Mouse (Mus musculus): ENCODE measurements around the gene Sh2b2. TPM values are rescaled to one million over a fixed set of nuclear protein-coding genes. Genes with fewer than 3 reads are reported as not detected.

Sh2b2 gene
- polyA plus RNA-seq, 1 experiment = 2.7 TPM

- Histone ChIP-seq H3K4me3 (ENCODE audit: low read depth, low read length) (no peak overlapping the region), H3K27me3 (ENCODE audit: control insufficient read depth, insufficient read depth, low read length, poor library complexity, severe bottlenecking) (no peaks in the 10 kb centered on the region), H3K4me1 (ENCODE audit: control insufficient read depth, insufficient read depth, low read length) (no peaks in the 10 kb centered on the region), H3K9ac (ENCODE audit: low read depth, poor library complexity, severe bottlenecking) (no peak overlapping the region), H3K9me3 (replicated peaks; ENCODE audit: control insufficient read depth, insufficient read depth, low read length, poor library complexity, severe bottlenecking) (no peaks in the 10 kb centered on the region), H3K36me3 (ENCODE audit: control insufficient read depth, insufficient read depth, low read length, poor library complexity, severe bottlenecking) (no peaks in the 10 kb centered on the region), H3K27ac (ENCODE audit: insufficient read depth, low read length) (no peak overlapping the region)
- TF ChIP-seq CTCF (IDR thresholded peaks at IDR 0.05; ENCODE audit: low read depth, low read length) (no peak), EP300 (IDR thresholded peaks at IDR 0.05; ENCODE audit: insufficient read depth, low read depth, low read length) (no peak), POLR2A (IDR thresholded peaks at IDR 0.05; ENCODE audit: insufficient read depth, low read length) (no peak)
These were observed 17.0 kb upstream of the Sh2b2 start for GRCm38 (mm10) chr5:136263342-136263741.

GRCm38 (mm10) chr5:136258919-136259318, 12.6 kb upstream of the Sh2b2 start:
- no peak overlapping the region for H3K9ac ChIP-seq (ENCODE audit: low read depth, poor library complexity, severe bottlenecking)
- peak; percentile 66 for TF ChIP-seq CTCF (IDR thresholded peaks at IDR 0.05; ENCODE audit: low read depth, low read length)
- no peak for TF ChIP-seq EP300 (IDR thresholded peaks at IDR 0.05; ENCODE audit: insufficient read depth, low read depth, low read length)
- H3K36me3 ChIP-seq (ENCODE audit: control insufficient read depth, insufficient read depth, low read length, poor library complexity, severe bottlenecking) = no peaks in the 10 kb centered on the region
- H3K4me1 ChIP-seq (ENCODE audit: control insufficient read depth, insufficient read depth, low read length) = no peaks in the 10 kb centered on the region
- no peak overlapping the region for H3K27ac ChIP-seq (ENCODE audit: insufficient read depth, low read length)
- no peaks in the 10 kb centered on the region for H3K9me3 ChIP-seq (replicated peaks; ENCODE audit: control insufficient read depth, insufficient read depth, low read length, poor library complexity, severe bottlenecking)
- no peaks in the 10 kb centered on the region for H3K27me3 ChIP-seq (ENCODE audit: control insufficient read depth, insufficient read depth, low read length, poor library complexity, severe bottlenecking)
- H3K4me3 ChIP-seq (ENCODE audit: low read depth, low read length) = no peak overlapping the region

GRCm38 (mm10) chr5:136252899-136253298, 6.5 kb upstream of the Sh2b2 start:
- Histone ChIP-seq H3K9ac (ENCODE audit: low read depth, poor library complexity, severe bottlenecking) (peak overlapping the region; percentile 14), H3K27me3 (ENCODE audit: control insufficient read depth, insufficient read depth, low read length, poor library complexity, severe bottlenecking) (no peaks in the 10 kb centered on the region), H3K9me3 (replicated peaks; ENCODE audit: control insufficient read depth, insufficient read depth, low read length, poor library complexity, severe bottlenecking) (no peaks in the 10 kb centered on the region), H3K36me3 (ENCODE audit: control insufficient read depth, insufficient read depth, low read length, poor library complexity, severe bottlenecking) (no peaks in the 10 kb centered on the region), H3K4me1 (ENCODE audit: control insufficient read depth, insufficient read depth, low read length) (no peaks in the 10 kb centered on the region), H3K4me3 (ENCODE audit: low read depth, low read length) (peak overlapping the region; percentile 54), H3K27ac (ENCODE audit: insufficient read depth, low read length) (no peak overlapping the region)
- TF ChIP-seq POLR2A (IDR thresholded peaks at IDR 0.05; ENCODE audit: insufficient read depth, low read length) = no peak
- peak; percentile 90 for TF ChIP-seq CTCF (IDR thresholded peaks at IDR 0.05; ENCODE audit: low read depth, low read length)

- H3K27me3 ChIP-seq (ENCODE audit: control insufficient read depth, insufficient read depth, low read length, poor library complexity, severe bottlenecking) = no peaks in the 10 kb centered on the region
- H3K4me3 ChIP-seq (ENCODE audit: low read depth, low read length) = no peak overlapping the region
- TF ChIP-seq EP300 (IDR thresholded peaks at IDR 0.05; ENCODE audit: insufficient read depth, low read depth, low read length) (no peak), CTCF (IDR thresholded peaks at IDR 0.05; ENCODE audit: low read depth, low read length) (peak; percentile 84), POLR2A (IDR thresholded peaks at IDR 0.05; ENCODE audit: insufficient read depth, low read length) (no peak)
- no peaks in the 10 kb centered on the region for H3K4me1 ChIP-seq (ENCODE audit: control insufficient read depth, insufficient read depth, low read length)
- no peak overlapping the region for H3K9ac ChIP-seq (ENCODE audit: low read depth, poor library complexity, severe bottlenecking)
- H3K9me3 ChIP-seq (replicated peaks; ENCODE audit: control insufficient read depth, insufficient read depth, low read length, poor library complexity, severe bottlenecking) = no peaks in the 10 kb centered on the region
- no peaks in the 10 kb centered on the region for H3K36me3 ChIP-seq (ENCODE audit: control insufficient read depth, insufficient read depth, low read length, poor library complexity, severe bottlenecking)
- H3K27ac ChIP-seq (ENCODE audit: insufficient read depth, low read length) = no peak overlapping the region
These were observed 4.6 kb upstream of the Sh2b2 start for GRCm38 (mm10) chr5:136251004-136251403.

GRCm38 (mm10) chr5:136248441-136248840, 2.1 kb upstream of the Sh2b2 start:
- Histone ChIP-seq H3K27ac (ENCODE audit: insufficient read depth, low read length) (no peak overlapping the region), H3K4me1 (ENCODE audit: control insufficient read depth, insufficient read depth, low read length) (no peaks in the 10 kb centered on the region), H3K4me3 (ENCODE audit: low read depth, low read length) (no peak overlapping the region), H3K9me3 (replicated peaks; ENCODE audit: control insufficient read depth, insufficient read depth, low read length, poor library complexity, severe bottlenecking) (no peaks in the 10 kb centered on the region), H3K9ac (ENCODE audit: low read depth, poor library complexity, severe bottlenecking) (no peak overlapping the region), H3K36me3 (ENCODE audit: control insufficient read depth, insufficient read depth, low read length, poor library complexity, severe bottlenecking) (no peaks in the 10 kb centered on the region), H3K27me3 (ENCODE audit: control insufficient read depth, insufficient read depth, low read length, poor library complexity, severe bottlenecking) (no peaks in the 10 kb centered on the region)
- TF ChIP-seq POLR2A (IDR thresholded peaks at IDR 0.05; ENCODE audit: insufficient read depth, low read length) (no peak), EP300 (IDR thresholded peaks at IDR 0.05; ENCODE audit: insufficient read depth, low read depth, low read length) (no peak), CTCF (IDR thresholded peaks at IDR 0.05; ENCODE audit: low read depth, low read length) (no peak)

- H3K27ac ChIP-seq (ENCODE audit: insufficient read depth, low read length) = no peak overlapping the region
- H3K4me3 ChIP-seq (ENCODE audit: low read depth, low read length) = peak overlapping the region; percentile 20; the same call in 1 of the 2 replicates
- no peaks in the 10 kb centered on the region for H3K4me1 ChIP-seq (ENCODE audit: control insufficient read depth, insufficient read depth, low read length)
- H3K9ac ChIP-seq (ENCODE audit: low read depth, poor library complexity, severe bottlenecking) = no peak overlapping the region
- H3K36me3 ChIP-seq (ENCODE audit: control insufficient read depth, insufficient read depth, low read length, poor library complexity, severe bottlenecking) = no peaks in the 10 kb centered on the region
- H3K9me3 ChIP-seq (replicated peaks; ENCODE audit: control insufficient read depth, insufficient read depth, low read length, poor library complexity, severe bottlenecking) = no peaks in the 10 kb centered on the region
- TF ChIP-seq CTCF (IDR thresholded peaks at IDR 0.05; ENCODE audit: low read depth, low read length) (no peak), POLR2A (IDR thresholded peaks at IDR 0.05; ENCODE audit: insufficient read depth, low read length) (no peak), EP300 (IDR thresholded peaks at IDR 0.05; ENCODE audit: insufficient read depth, low read depth, low read length) (no peak)
- no peaks in the 10 kb centered on the region for H3K27me3 ChIP-seq (ENCODE audit: control insufficient read depth, insufficient read depth, low read length, poor library complexity, severe bottlenecking)
These were observed 560 bp downstream of the Sh2b2 start for GRCm38 (mm10) chr5:136245541-136246451.

Data from ES-Bruce4 (cell line).